Mouse (Mus musculus) lung, postnatal 4 days (tissue): Measurements from ENCODE around the gene Cxcl13.
"Not testable (repeated sequence)": the region's sequence is repeated elsewhere in the genome, so short reads cannot be mapped to it uniquely, and the experiment has no call there.

Source experiments
- DNase-seq, 2 experiments: peaks; one replicate each; pipeline ENCODE4 v3.0.0; 2021

The Cxcl13 gene

GRCm38 (mm10) chr5:95956651-95957050 lies at the start of gene Cxcl13:
Gene Cxcl13 (plus strand): TSS chr5:95956951.
- DNase-seq: no peak

GRCm38 (mm10) chr5:95911006-95911405 lies 45.7 kb upstream of the Cxcl13 start:
- no peak for DNase-seq

- no peak for DNase-seq
These were observed 38.3 kb upstream of the Cxcl13 start for GRCm38 (mm10) chr5:95918491-95918890.

GRCm38 (mm10) chr5:95924023-95924422 lies 32.7 kb upstream of the Cxcl13 start:
- no peak for DNase-seq

GRCm38 (mm10) chr5:95925204-95925930 lies 31.4 kb upstream of the Cxcl13 start:
- DNase-seq: no peak

- no peak for DNase-seq
These were observed 30.9 kb upstream of the Cxcl13 start for GRCm38 (mm10) chr5:95925931-95926263.

- no peak for DNase-seq
These were observed 21.7 kb upstream of the Cxcl13 start for GRCm38 (mm10) chr5:95935035-95935434.

GRCm38 (mm10) chr5:95936068-95936467 lies 20.7 kb upstream of the Cxcl13 start:
- no peak for DNase-seq

GRCm38 (mm10) chr5:95937129-95937528 lies 19.6 kb upstream of the Cxcl13 start:
- no peak for DNase-seq

- no peak for DNase-seq
These were observed 18.6 kb upstream of the Cxcl13 start for GRCm38 (mm10) chr5:95938044-95938625.

GRCm38 (mm10) chr5:95940682-95941221 lies 16.0 kb upstream of the Cxcl13 start:
- DNase-seq: no peak

GRCm38 (mm10) chr5:95941562-95941961 lies 15.2 kb upstream of the Cxcl13 start:
- DNase-seq: no peak

- no peak for DNase-seq
These were observed 11.6 kb upstream of the Cxcl13 start for GRCm38 (mm10) chr5:95945120-95945519.

GRCm38 (mm10) chr5:95946344-95946743 lies 10.4 kb upstream of the Cxcl13 start:
- DNase-seq: no peak

GRCm38 (mm10) chr5:95948641-95949040 lies 8.1 kb upstream of the Cxcl13 start:
- no peak for DNase-seq

- peak; percentile 26 to 57 for DNase-seq
These were observed 6.6 kb upstream of the Cxcl13 start for GRCm38 (mm10) chr5:95949946-95950701.

- DNase-seq: no peak
These were observed 8.2 kb downstream of the Cxcl13 start for GRCm38 (mm10) chr5:95964940-95965339.

GRCm38 (mm10) chr5:95966621-95967020 lies 9.9 kb downstream of the Cxcl13 start:
- DNase-seq: peak; percentile 19 to 56

- DNase-seq: peak in 1 of 2 experiments; percentile 55
These were observed 14.1 kb downstream of the Cxcl13 start for GRCm38 (mm10) chr5:95970845-95971244.

- no peak for DNase-seq
These were observed 15.5 kb downstream of the Cxcl13 start for GRCm38 (mm10) chr5:95972208-95972607.

- not testable (repeated sequence) for DNase-seq
These were observed 17.1 kb downstream of the Cxcl13 start for GRCm38 (mm10) chr5:95973806-95974205.

GRCm38 (mm10) chr5:95976299-95976698 lies 19.5 kb downstream of the Cxcl13 start:
- DNase-seq: no peak

GRCm38 (mm10) chr5:95983797-95984486 lies 27.2 kb downstream of the Cxcl13 start:
- no peak for DNase-seq
